Mouse (Mus musculus) CH12.LX (cell line): ENCODE results near the gene Tmem209. TPM values are rescaled to one million over a fixed set of nuclear protein-coding genes. Genes with fewer than 3 reads are reported as not detected.

ENCODE experiments used
- DNase-seq: peaks from one replicate; pipeline ENCODE4 v3.0.0-alpha.2; 2013; ENCODE audit errors: extremely low read depth
- H3K27ac ChIP-seq: 2 replicates; pipeline ENCODE4 v1.5.1; 2012; ENCODE audit warnings: low read depth, mild to moderate bottlenecking, control low read depth, moderate library complexity; ENCODE audit not compliant: insufficient read depth
- H3K27me3 ChIP-seq: replicated peaks from 2 replicates; pipeline ENCODE3; 2012; ENCODE audit warnings: inconsistent platforms
- H3K36me3 ChIP-seq, 2 experiments: replicated peaks in 1 of 2; 2 replicates each; pipeline versions ENCODE3 to v1.6.1; 2012; ENCODE audit warnings: inconsistent platforms in 1 of 2, low read length in 1 of 2, mild to moderate bottlenecking in 1 of 2, mixed read lengths in 1 of 2, moderate library complexity in 1 of 2; ENCODE audit not compliant: control insufficient read depth in 1 of 2, insufficient read depth in 1 of 2
- H3K4me1 ChIP-seq, 2 experiments: 2 replicates each; pipeline ENCODE4 v1.6.1; 2012; ENCODE audit warnings: inconsistent platforms in 1 of 2, moderate library complexity in 1 of 2; ENCODE audit not compliant: insufficient read depth in 2 of 2, control insufficient read depth in 1 of 2
- H3K4me2 ChIP-seq: 2 replicates; pipeline ENCODE4 v1.6.1; 2012; ENCODE audit warnings: low read depth, mild to moderate bottlenecking, control low read depth; ENCODE audit not compliant: poor library complexity, insufficient read depth, severe bottlenecking
- H3K4me3 ChIP-seq, 3 experiments: fragments of 150-350 bp in 1 of 3; sonication (generic) in 1 of 3; replicated peaks in 1 of 3; 2 replicates each; pipeline versions ENCODE3 to v1.5.1; 2011 to 2012; ENCODE audit warnings: low read depth in 2 of 3, low read length in 2 of 3, mild to moderate bottlenecking in 2 of 3, moderate library complexity in 2 of 3, control low read depth in 1 of 3, improper control_type of control experiment in 1 of 3, inconsistent platforms in 1 of 3, mixed read lengths in 1 of 3; ENCODE audit not compliant: poor library complexity in 1 of 3
- H3K79me2 ChIP-seq: replicated peaks from 2 replicates; pipeline ENCODE4 v1.6.1; 2012; ENCODE audit warnings: mild to moderate bottlenecking, moderate library complexity; ENCODE audit not compliant: control insufficient read depth, poor library complexity, insufficient read depth, severe bottlenecking; ENCODE audit errors: extremely low read depth
- H3K9ac ChIP-seq: 2 replicates; pipeline ENCODE4 v1.6.1; 2012; ENCODE audit warnings: low read depth, mild to moderate bottlenecking, control low read depth, moderate library complexity; ENCODE audit not compliant: insufficient read depth
- H3K9me3 ChIP-seq: replicated peaks from 2 replicates; pipeline ENCODE3; 2012; ENCODE audit warnings: low read length, inconsistent platforms, mixed read lengths
- BHLHE40 ChIP-seq: IDR thresholded peaks from 2 replicates; pipeline ENCODE4 v1.6.1; 2011; ENCODE audit warnings: mild to moderate bottlenecking, low read depth, low read length, improper control_type of control experiment
- CHD2 ChIP-seq: IDR thresholded peaks from 2 replicates; pipeline ENCODE4 v1.6.1; 2011; ENCODE audit warnings: low read length, improper control_type of control experiment
- CTCF ChIP-seq, 2 experiments: IDR thresholded peaks in 1 of 2; conservative IDR thresholded peaks in 1 of 2; 2 replicates each; pipeline ENCODE4 v1.5.1; 2011 to 2012; ENCODE audit warnings: low read depth in 2 of 2, low read length in 2 of 2, improper control_type of control experiment in 1 of 2, inconsistent platforms in 1 of 2, mild to moderate bottlenecking in 1 of 2, moderate library complexity in 1 of 2
- ELF1 ChIP-seq: IDR thresholded peaks from 2 replicates; pipeline ENCODE4 v1.6.1; 2014; ENCODE audit warnings: low read depth, mild to moderate bottlenecking, inconsistent platforms, low read length, improper control_type of control experiment
- HCFC1 ChIP-seq: IDR thresholded peaks from 2 replicates; pipeline ENCODE4 v1.6.1; 2012; ENCODE audit warnings: low read depth, mild to moderate bottlenecking, inconsistent platforms, low read length, improper control_type of control experiment
- IRF4 ChIP-seq: IDR thresholded peaks from 2 replicates; pipeline ENCODE4 v1.6.1; 2014; ENCODE audit warnings: low read depth, mild to moderate bottlenecking, inconsistent platforms, low read length, improper control_type of control experiment
- JUN ChIP-seq: IDR thresholded peaks from 2 replicates; pipeline ENCODE4 v1.6.1; 2011; ENCODE audit warnings: low read depth, mild to moderate bottlenecking, low read length, improper control_type of control experiment, moderate library complexity; ENCODE audit not compliant: insufficient read depth
- JUND ChIP-seq: conservative IDR thresholded peaks from 2 replicates; pipeline ENCODE4 v1.6.1; 2011; ENCODE audit warnings: low read depth, low read length, improper control_type of control experiment
- MAFK ChIP-seq: IDR thresholded peaks from 2 replicates; pipeline ENCODE4 v1.6.1; 2011; ENCODE audit warnings: low read length, improper control_type of control experiment; ENCODE audit not compliant: insufficient replicate concordance
- MAX ChIP-seq: IDR thresholded peaks from 2 replicates; pipeline ENCODE4 v1.6.1; 2011; ENCODE audit warnings: low read length, improper control_type of control experiment
- MAZ ChIP-seq: IDR thresholded peaks from 2 replicates; pipeline ENCODE4 v1.6.1; 2012; ENCODE audit warnings: low read depth, mild to moderate bottlenecking, inconsistent platforms, low read length, improper control_type of control experiment, moderate library complexity
- MYC ChIP-seq: IDR thresholded peaks from 2 replicates; pipeline ENCODE4 v1.6.1; 2011; ENCODE audit warnings: low read depth, mild to moderate bottlenecking, improper control_type of control experiment, low read length
- SIN3A ChIP-seq: IDR thresholded peaks from 2 replicates; pipeline ENCODE4 v1.6.1; 2012; ENCODE audit warnings: low read length, improper control_type of control experiment, inconsistent platforms
- SMC3 ChIP-seq: IDR thresholded peaks from 2 replicates; pipeline ENCODE4 v1.6.1; 2011; ENCODE audit warnings: low read depth, low read length, improper control_type of control experiment
- TCF12 ChIP-seq: IDR thresholded peaks from 2 replicates; pipeline ENCODE4 v1.6.1; 2014; ENCODE audit warnings: low read depth, mild to moderate bottlenecking, inconsistent platforms, low read length, improper control_type of control experiment
- UBTF ChIP-seq: IDR thresholded peaks from 2 replicates; pipeline ENCODE4 v1.6.1; 2012; ENCODE audit warnings: low read depth, mild to moderate bottlenecking, inconsistent platforms, low read length, improper control_type of control experiment, moderate library complexity
- USF1 ChIP-seq: IDR thresholded peaks from 2 replicates; pipeline ENCODE4 v1.6.1; 2014; ENCODE audit warnings: low read depth, mild to moderate bottlenecking, inconsistent platforms, low read length, improper control_type of control experiment
- USF2 ChIP-seq: conservative IDR thresholded peaks from 2 replicates; pipeline ENCODE4 v1.6.1; 2011; ENCODE audit warnings: low read depth, low read length, improper control_type of control experiment
- ZKSCAN1 ChIP-seq: IDR thresholded peaks from 2 replicates; pipeline ENCODE4 v1.6.1; 2012; ENCODE audit warnings: low read depth, inconsistent platforms, low read length, improper control_type of control experiment, borderline replicate concordance
- ZMIZ1 ChIP-seq: IDR thresholded peaks from 2 replicates; pipeline ENCODE4 v1.6.1; 2012; ENCODE audit warnings: low read depth, mild to moderate bottlenecking, inconsistent platforms, low read length, improper control_type of control experiment
- ZNF384 ChIP-seq: IDR thresholded peaks from 2 replicates; pipeline ENCODE4 v1.6.1; 2012; ENCODE audit warnings: low read depth, low read length, improper control_type of control experiment, inconsistent platforms
- dilution Hi-C: fragments of 300-500 bp; cut with MboI; formaldehyde crosslinking; loops from 2 replicates; pipeline ENCODE4 v1.14.3; 2020; ENCODE audit warnings: low sequenced_read_pairs; ENCODE audit not compliant: extremely low pct_unique_long_range_greater_than_20kb, extremely low pct_ligation_motif_present
- in situ Hi-C: fragments of 300-500 bp; cut with MboI; formaldehyde crosslinking; loops from 3 replicates; pipeline ENCODE4 v1.14.3; 2019; ENCODE audit warnings: low sequenced_read_pairs, low pct_ligation_motif_present, low pct_unique_long_range_greater_than_20kb, mixed read lengths
- polyA plus RNA-seq: library from polyadenylated mRNA; unstranded; fragments of >175 nt; gene quantifications from 2 replicates; pipeline ENCODE4 v1.2.1, GENCODE M21; 2012; ENCODE audit warnings: low read depth; ENCODE audit not compliant: insufficient read length
- total RNA-seq, 2 experiments: library from RNA; depleted of rRNA; stranded (reverse); fragments of 300-350 nt in 1 of 2; fragments of >200 nt in 1 of 2; gene quantifications; 2 replicates each; pipeline ENCODE4 v1.2.3; 2012 to 2014

Tmem209 gene
- total and polyA plus RNA-seq, 3 experiments, result 27.1 to 59.2 (median 53.3) TPM

- Histone ChIP-seq H3K4me1 (peaks cover 7 to 13% of the 10 kb centered on the region in 2 experiments), H3K9me3 (no peaks in the 10 kb centered on the region), H3K4me3 (no peak overlapping the region), H3K36me3 (no peaks in the 10 kb centered on the region), H3K9ac (no peak overlapping the region), H3K27me3 (peaks cover 14% of the 10 kb centered on the region), H3K27ac (no peak overlapping the region), H3K4me2 (no peak overlapping the region), H3K79me2 (no peaks in the 10 kb centered on the region)
- TF ChIP-seq ZKSCAN1 (no peak), SMC3 (no peak), ZNF384 (no peak), UBTF (no peak), MYC (no peak), SIN3A (no peak), CTCF (conservative IDR thresholded peaks at IDR 0.05 in 1 of 2, IDR thresholded peaks at IDR 0.05 in 1 of 2; ENCODE audit: low read depth in 2 of 2, low read length in 2 of 2) (no peak)
- in situ Hi-C loops (no loop called here), dilution Hi-C loops (no loop called here)
- DNase-seq, result no peak
These were observed 47.7 kb downstream of the Tmem209 start for GRCm38 (mm10) chr6:30461755-30462344.

GRCm38 (mm10) chr6:30460750-30461446 is 48.7 kb downstream of the Tmem209 start:
- H3K4me3 ChIP-seq, result no peak overlapping the region

GRCm38 (mm10) chr6:30459811-30460749 is 49.5 kb downstream of the Tmem209 start:
- peak; percentile 24; the same call in 1 of the 2 replicates for TF ChIP-seq MAX
- no peak for TF ChIP-seq ZNF384
- TF ChIP-seq SMC3, result peak; percentile 36
- no peak for TF ChIP-seq HCFC1
- TF ChIP-seq MAFK, result no peak
- no peak for TF ChIP-seq USF1
- TF ChIP-seq BHLHE40, result no peak
- no peak for TF ChIP-seq ELF1
- peak in 1 of 2 experiments; percentile 60; a peak in 2 of 4 replicates for TF ChIP-seq CTCF (conservative IDR thresholded peaks at IDR 0.05 in 1 of 2, IDR thresholded peaks at IDR 0.05 in 1 of 2; ENCODE audit: low read depth in 2 of 2, low read length in 2 of 2)
- TF ChIP-seq ZMIZ1, result no peak
- no peak for TF ChIP-seq MAZ
- no peak for TF ChIP-seq IRF4
- no peak for TF ChIP-seq USF2
- TF ChIP-seq CHD2, result no peak
- TF ChIP-seq, all 38 proteins: peak for 3
- in situ Hi-C loops, result no loop called here
- Histone ChIP-seq H3K9me3 (no peaks in the 10 kb centered on the region), H3K27ac (no peak overlapping the region), H3K4me1 (peaks cover 7 to 13% of the 10 kb centered on the region in 2 experiments), H3K79me2 (no peaks in the 10 kb centered on the region), H3K4me2 (no peak overlapping the region), H3K36me3 (peaks cover 0 to 5% of the 10 kb centered on the region in 2 experiments), H3K4me3 (peak overlapping the region in 1 of 3 experiments; percentile 27), H3K27me3 (peaks cover 14% of the 10 kb centered on the region), H3K9ac (no peak overlapping the region)
- dilution Hi-C loops, result no loop called here
- DNase-seq, result peak; percentile 6

More at GRCm38 (mm10) chr6:30460750-30461446, 48.7 kb downstream of the Tmem209 start:
- no peaks in the 10 kb centered on the region for H3K9me3 ChIP-seq
- dilution Hi-C loops (no loop called here), in situ Hi-C loops (no loop called here)
- no peak overlapping the region for H3K4me2 ChIP-seq
- peaks cover 14% of the 10 kb centered on the region for H3K27me3 ChIP-seq
- H3K4me1 ChIP-seq, result peaks cover 7 to 13% of the 10 kb centered on the region in 2 experiments
- DNase-seq, result no peak
- no peaks in the 10 kb centered on the region for H3K36me3 ChIP-seq
- no peak for TF ChIP-seq ELF1
- no peak for TF ChIP-seq TCF12
- no peak for TF ChIP-seq JUND
- TF ChIP-seq JUN, result no peak
- no peak overlapping the region for H3K27ac ChIP-seq
- no peak overlapping the region for H3K9ac ChIP-seq
- no peaks in the 10 kb centered on the region for H3K79me2 ChIP-seq
